Mouse (Mus musculus) heart, adult 2 months (tissue): ENCODE measurements around the gene Slit3.

Source experiments
- CTCF ChIP-seq: fragments of 200-600 bp; IDR thresholded peaks from 2 replicates; pipeline ENCODE4 v1.8.1; 2022; ENCODE audit warnings: antibody characterized with exemption, mild to moderate bottlenecking, moderate library complexity
- POLR2A ChIP-seq: fragments of 200-500 bp; IDR thresholded peaks from 2 replicates; pipeline ENCODE4 v1.6.1; 2011; ENCODE audit warnings: mild to moderate bottlenecking, low read depth, low read length, control low read depth; ENCODE audit not compliant: insufficient read depth

GRCm38 (mm10) chr11:35177564-35177963 is 56.5 kb downstream of the Slit3 start:
- TF ChIP-seq POLR2A (no peak), CTCF (no peak)
